Mouse (Mus musculus) left cerebral cortex, adult 8-10 months (tissue): ENCODE measurements around the gene Dnm1. TPM values are rescaled to one million over a fixed set of nuclear protein-coding genes. Genes with fewer than 3 reads are reported as not detected.
"Not testable (repeated sequence)": the region's sequence is repeated elsewhere in the genome, so short reads cannot be mapped to it uniquely, and the experiment has no call there.

Experiments used
- DNase-seq, 2 experiments: peaks; one replicate each; pipeline ENCODE4 v3.0.0; 2022; ENCODE audit warnings: low spot score in 2 of 2
- total RNA-seq, 4 experiments: library from RNA; stranded (reverse); gene quantifications; 2 replicates each; pipeline ENCODE4 v1.2.4; 2022

Gene Dnm1
- total RNA-seq, 4 experiments from 2014 or later: 1,127 to 1,189 (median 1,146) TPM

DNA sequence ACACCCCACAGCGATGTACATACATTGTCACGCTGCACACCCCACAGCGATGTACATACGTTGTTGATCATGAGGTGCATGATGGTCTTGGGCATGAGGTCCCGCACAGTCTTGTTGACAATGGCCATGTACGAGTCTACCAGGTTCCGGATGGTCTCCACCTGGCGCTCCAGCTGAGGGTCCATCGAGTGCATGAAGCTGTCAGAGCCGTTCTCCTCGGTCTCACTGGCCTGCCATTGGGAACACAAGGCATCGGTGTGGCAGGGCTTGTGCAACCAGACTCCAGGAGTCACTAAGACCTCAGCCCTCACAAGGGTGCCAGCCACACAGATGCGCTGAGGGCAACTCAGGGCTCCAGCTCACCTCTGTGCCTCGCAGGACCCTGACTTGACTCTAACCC, 38.3 kb downstream of the Dnm1 start:
- DNase-seq: no peak

GRCm38 (mm10) chr2:32312318-32312964, 40.7 kb downstream of the Dnm1 start:
- DNase-seq: no peak

- DNase-seq: no peak
Observed at GRCm38 (mm10) chr2:32311443-32312317, 41.5 kb downstream of the Dnm1 start.

GRCm38 (mm10) chr2:32310096-32310845, 42.9 kb downstream of the Dnm1 start:
- DNase-seq: no peak

DNA sequence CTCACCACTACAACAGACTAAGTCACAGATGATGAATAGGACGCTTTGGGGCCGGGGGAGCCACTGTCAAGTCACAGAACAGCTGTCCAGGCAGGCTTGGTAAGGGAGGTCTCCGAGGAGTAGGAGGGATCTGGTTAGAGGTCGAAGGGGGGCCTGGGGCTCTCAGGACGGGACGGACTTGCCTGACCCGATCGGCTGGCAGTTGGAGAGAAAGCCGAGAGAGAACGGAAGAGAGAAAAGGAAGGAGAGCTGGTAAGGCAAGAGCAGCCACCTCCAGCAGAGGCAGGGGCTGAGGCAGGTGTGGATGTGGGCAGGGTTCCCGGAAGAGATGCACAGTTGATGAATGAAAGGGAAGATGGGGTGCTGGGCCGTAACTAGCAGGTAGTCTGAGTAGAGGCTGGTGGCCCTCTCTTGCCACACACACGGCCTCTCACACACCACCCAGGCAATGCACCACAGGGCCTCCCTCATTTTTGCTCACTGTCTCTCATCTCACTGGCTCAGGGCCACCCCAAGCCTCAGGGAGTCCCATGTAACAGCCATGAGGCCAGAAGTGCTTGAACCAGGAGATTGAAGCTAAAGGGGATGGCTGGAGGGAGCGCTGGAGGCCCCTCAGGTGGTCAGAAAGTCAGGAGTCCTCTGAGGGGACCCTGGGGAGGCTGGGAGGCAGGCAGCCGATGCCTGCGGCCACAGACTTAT, 44.1 kb downstream of the Dnm1 start:
- DNase-seq: no peak

DNA sequence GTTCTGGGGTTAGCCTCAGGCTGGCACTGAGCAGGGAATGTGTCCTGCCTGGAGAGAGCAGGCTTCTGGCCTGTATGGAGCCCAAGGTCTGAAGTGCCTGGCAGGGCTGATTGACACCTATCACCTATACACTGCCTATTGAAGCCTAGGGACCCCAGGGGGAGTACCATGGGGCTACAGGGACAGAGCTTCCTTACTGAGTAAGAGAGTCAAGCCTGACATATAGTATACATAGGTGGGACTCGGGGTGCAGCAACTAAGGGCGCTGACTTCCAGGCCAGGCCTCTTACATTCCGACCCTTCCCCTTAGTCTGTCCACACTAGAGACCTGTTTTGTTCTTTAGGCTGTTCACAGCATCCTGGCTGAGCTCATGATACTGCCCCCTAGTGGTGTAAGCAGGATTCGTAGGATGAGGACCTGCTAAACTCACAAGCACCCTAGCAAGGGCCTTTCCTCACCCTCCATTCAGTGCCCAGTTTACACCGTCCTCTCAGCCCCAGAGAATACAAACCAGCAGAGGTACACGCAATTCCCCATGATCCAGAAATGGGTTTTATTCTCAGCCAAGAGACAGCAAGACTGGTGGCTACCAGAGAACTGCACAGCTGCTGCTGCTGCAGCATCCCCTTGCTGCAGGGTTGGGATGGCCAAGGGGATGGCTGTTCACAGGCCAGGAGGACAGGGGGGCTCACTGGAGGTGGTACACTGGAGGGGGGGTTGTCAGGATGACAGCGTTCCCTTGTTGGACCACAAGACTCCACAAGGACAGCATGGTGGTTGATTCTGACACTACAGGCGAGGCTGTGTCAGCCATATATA, 45.0 kb downstream of the Dnm1 start:
- no peak for DNase-seq

DNA sequence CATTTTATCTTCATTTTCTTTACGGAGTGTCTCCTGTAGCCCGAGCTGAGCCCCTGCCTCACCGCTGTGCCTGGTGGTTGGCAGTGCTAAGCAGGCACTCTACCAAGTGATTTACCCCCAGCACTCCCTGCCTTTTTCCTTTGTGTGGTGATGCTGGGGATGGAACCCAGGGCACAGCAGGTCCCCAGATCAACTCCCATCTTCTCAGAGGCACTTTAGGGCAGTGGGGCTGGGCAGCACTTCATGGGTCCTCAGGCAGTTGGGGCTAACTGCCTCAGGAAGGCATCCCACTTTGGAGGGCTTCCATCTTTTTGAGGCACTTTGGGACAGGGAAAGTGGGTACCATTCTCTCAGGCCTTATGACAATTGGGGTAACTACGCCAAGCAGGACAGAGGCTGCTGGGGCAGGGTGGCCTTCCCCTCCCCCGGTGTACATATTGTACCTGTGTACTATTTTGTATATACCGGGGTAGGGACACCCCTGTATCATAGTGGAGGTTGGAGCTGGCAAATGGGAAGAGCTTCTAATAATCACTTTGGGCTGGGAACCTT, 45.8 kb downstream of the Dnm1 start:
- no peak for DNase-seq

GRCm38 (mm10) chr2:32306176-32306575, 47.0 kb downstream of the Dnm1 start:
- DNase-seq: no peak

GRCm38 (mm10) chr2:32305668-32306067, 47.5 kb downstream of the Dnm1 start:
- DNase-seq: no peak

DNA sequence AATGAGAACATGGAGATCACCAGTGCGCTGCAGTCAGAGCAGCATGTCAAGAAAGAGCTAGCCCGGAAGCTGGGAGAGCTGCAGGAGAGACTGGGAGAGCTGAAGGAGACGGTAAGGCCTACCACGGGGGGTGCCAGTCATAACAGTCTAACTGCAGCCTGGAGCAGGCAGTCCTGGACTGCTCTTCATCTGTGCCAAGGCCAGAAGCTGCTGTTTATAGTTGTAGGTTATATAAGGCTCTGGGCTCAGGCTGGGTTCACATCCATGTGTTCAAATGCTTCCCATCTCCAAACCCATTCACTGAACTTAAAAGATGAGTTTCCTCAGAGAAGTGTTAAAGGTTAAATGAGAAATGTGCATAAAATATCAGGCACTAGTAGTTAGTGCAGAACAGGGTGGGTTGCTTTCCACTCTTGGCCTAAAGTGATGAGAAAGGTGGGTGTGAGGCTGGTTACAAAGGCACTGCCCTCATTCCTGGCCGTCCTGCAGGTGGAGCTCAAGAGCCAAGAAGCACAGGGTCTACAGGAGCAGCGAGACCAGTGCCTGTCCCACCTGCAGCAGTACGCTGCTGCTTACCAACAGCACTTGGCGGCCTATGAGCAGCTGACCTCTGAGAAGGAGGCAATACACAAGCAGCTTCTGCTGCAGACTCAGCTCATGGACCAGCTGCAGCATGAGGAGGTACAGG, 48.8 kb downstream of the Dnm1 start:
- DNase-seq: peak in 1 of 2 experiments; percentile 53

GRCm38 (mm10) chr2:32302952-32303351, 50.2 kb downstream of the Dnm1 start:
- DNase-seq: no peak

- DNase-seq: no peak
Observed at GRCm38 (mm10) chr2:32299469-32299868, 53.7 kb downstream of the Dnm1 start.

GRCm38 (mm10) chr2:32295842-32296241, 57.3 kb downstream of the Dnm1 start:
- not testable (repeated sequence) for DNase-seq

GRCm38 (mm10) chr2:32295285-32295684, 57.9 kb downstream of the Dnm1 start:
- no peak for DNase-seq

DNA sequence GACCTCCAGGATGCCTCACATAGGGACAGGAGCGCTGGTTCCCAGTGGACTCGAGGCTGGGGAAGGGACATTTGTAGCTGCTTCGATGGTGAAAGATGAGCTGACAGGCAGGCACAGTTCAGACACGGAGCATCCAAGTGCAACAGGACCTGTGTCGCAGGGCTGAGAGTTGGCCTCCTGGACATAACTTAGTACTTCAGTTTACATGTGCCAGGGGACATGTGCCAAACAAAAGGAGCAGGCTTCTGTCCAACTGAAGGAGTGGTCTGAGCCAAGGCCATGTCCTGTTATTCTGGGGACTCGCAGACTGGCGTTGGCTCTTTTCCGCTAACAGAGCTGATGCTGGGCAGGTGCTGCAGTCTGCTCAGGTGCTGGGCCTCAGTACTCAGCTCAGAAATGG, 58.8 kb downstream of the Dnm1 start:
- DNase-seq: no peak

DNA sequence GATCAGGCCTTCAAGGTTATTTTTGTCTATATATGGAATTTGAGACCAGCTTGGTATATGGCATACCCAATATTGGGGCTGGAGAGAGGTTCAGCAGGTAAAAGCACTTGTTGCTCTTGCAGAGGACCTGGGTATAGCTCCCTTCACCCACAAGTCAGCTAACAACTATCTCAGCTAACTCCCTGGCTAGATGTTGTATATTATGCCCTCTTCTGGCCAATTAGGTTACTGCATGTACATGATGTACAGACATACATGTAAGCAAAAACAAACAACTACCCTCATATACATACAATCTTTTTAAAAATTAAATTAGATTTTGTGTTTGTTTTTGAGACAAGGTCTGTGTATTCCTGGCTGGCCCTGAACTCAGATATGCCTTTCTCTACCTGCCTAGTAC, 63.6 kb downstream of the Dnm1 start:
- no peak for DNase-seq

DNA sequence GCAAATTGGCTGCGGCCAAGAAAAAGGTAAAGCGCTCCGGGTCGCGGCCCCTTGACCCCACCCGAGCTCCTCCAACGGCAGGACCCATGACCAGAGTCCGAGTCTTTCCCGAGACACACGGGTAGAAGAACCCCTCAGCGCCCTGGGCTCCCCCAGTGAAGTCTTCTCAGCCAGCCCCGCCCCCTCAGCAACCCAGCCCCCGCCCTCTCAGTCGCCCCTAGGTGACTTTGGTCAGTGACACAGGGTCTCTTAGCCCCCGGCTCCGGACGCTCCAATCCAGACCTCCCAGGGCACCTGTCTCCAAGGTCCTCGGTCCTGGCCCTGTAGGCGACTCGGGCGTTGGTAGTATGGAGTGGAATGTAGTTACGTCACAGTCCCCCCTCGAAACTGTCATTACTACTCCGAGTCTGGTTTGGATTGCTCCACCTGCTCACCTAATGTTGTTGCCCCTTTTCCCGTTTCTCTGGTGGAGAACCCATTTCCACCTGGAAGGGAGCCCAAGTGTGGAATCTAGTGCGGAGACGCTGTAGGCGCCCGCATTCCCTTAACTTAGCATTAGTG, 64.7 kb downstream of the Dnm1 start:
- no peak for DNase-seq

- peak; percentile 93 to 99 for DNase-seq
Observed at GRCm38 (mm10) chr2:32287923-32288367, 65.2 kb downstream of the Dnm1 start, which contains the start of gene Swi5. Swi5 (minus strand) TSS chr2:32288075.

DNA sequence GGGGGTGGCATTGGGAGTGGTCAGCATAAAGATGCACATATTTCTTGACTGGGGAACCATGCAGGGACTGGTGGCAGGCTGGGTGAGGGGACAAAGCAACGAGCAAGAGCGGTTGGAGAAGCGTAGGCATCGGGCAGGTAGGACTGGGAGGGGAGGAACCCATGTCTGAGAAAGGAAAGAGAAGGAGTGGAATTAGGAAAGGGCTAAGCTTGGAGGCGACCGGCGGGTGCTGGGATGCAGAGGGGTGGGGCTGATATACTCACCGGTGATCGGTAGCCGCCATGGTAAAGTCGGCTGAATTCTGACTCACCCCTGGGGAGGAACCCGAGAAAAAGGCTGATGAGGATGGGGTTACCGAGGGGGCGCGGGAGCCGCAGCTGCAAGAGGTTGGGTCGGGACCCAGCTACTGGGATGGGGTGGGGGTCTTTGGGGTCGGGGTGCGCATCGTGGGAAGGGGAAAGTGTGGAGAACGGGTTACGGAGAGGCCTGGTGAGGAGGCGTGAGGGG, 65.8 kb downstream of the Dnm1 start, which contains the start of gene Golga2:
Golga2 (plus strand) TSS at position 51 of the 507 bp plus-strand sequence.
- DNase-seq: no peak
